In genomic region chr11:51755621-51756311, GRCm38 (mm10) we compare ENCODE assay signal across 8 mouse cellular contexts. TPM values are rescaled to one million over a fixed set of nuclear protein-coding genes. Genes with fewer than 3 reads are reported as not detected.
DNase-seq lines count a peak whose midpoint lies in the region; ATAC-seq lines count a peak whose summit lies in the region.

No protein-coding gene starts in this region.

- ATAC-seq in frontal cortex, adult (ENCODE audit: low TSS enrichment) = peak; percentile 41
- ATAC-seq in hindbrain, embryonic 11.5 days (ENCODE audit: low FRiP score) = peak; percentile 79
- ATAC-seq in liver, embryonic 11.5 days (replicated peaks; ENCODE audit: low FRiP score) = peak; percentile 75
- peak; percentile 80 for ATAC-seq in neural tube, embryonic 13.5 days (ENCODE audit: low read depth)

- peak overlapping the region; percentile 84 for H3K4me3 ChIP-seq in hindbrain, embryonic 11.5 days (ENCODE audit: low read depth, low read length)
- peak overlapping the region; percentile 88 for H3K4me3 ChIP-seq in liver, embryonic 11.5 days (ENCODE audit: low read depth, low read length)
- peak overlapping the region; percentile 95 for H3K4me3 ChIP-seq in neural tube, embryonic 13.5 days

- WGBS in hindbrain, embryonic 11.5 days = under 1% methylated on average over 46 of the region's 46 CpGs
- WGBS in liver, embryonic 11.5 days = under 1% methylated on average over 46 of the region's 46 CpGs
- WGBS in neural tube, embryonic 13.5 days = under 1% methylated on average over 46 of the region's 46 CpGs

- no peaks in the 10 kb centered on the region for H3K4me1 ChIP-seq in hindbrain, embryonic 11.5 days (replicated peaks; ENCODE audit: control insufficient read depth, insufficient read depth, low read length)
- peaks cover 8% of the 10 kb centered on the region; the same call in 1 of the 2 replicates for H3K4me1 ChIP-seq in liver, embryonic 11.5 days (replicated peaks; ENCODE audit: control insufficient read depth, insufficient read depth, low read length)
- peaks cover 30% of the 10 kb centered on the region for H3K4me1 ChIP-seq in neural tube, embryonic 13.5 days (replicated peaks)

- no peaks in the 10 kb centered on the region for H3K27me3 ChIP-seq in hindbrain, embryonic 11.5 days (ENCODE audit: control insufficient read depth, insufficient read depth, low read length)
- H3K27me3 ChIP-seq in liver, embryonic 11.5 days (replicated peaks; ENCODE audit: control insufficient read depth, insufficient read depth, low read length) = no peaks in the 10 kb centered on the region
- H3K27me3 ChIP-seq in neural tube, embryonic 13.5 days = peaks cover 4% of the 10 kb centered on the region; the same call in 1 of the 2 replicates

- H3K9ac ChIP-seq in hindbrain, embryonic 11.5 days (ENCODE audit: low read depth, low read length) = peak overlapping the region; percentile 93
- H3K9ac ChIP-seq in liver, embryonic 11.5 days (ENCODE audit: low read depth, low read length) = peak overlapping the region; percentile 86
- peak overlapping the region; percentile 89 for H3K9ac ChIP-seq in neural tube, embryonic 13.5 days

- no peaks in the 10 kb centered on the region for H3K9me3 ChIP-seq in hindbrain, embryonic 11.5 days (ENCODE audit: control insufficient read depth, low read length)
- H3K9me3 ChIP-seq in liver, embryonic 11.5 days (ENCODE audit: control insufficient read depth, low read length) = no peaks in the 10 kb centered on the region
- H3K9me3 ChIP-seq in neural tube, embryonic 13.5 days = no peaks in the 10 kb centered on the region

- DNase-seq in frontal cortex, postnatal 25 days (ENCODE audit: low spot score in 2 of 2) = no peak
- DNase-seq in CD4-positive helper T cell, adult 2 months (ENCODE audit: low read depth, low spot score) = peak; percentile 70
- peak; percentile 2 for DNase-seq in embryo, embryonic 11.5 days (ENCODE audit: low read depth, low spot score)
- DNase-seq in hindbrain, embryonic 11.5 days (ENCODE audit: low spot score) = no peak
- DNase-seq in liver, embryonic 11.5 days (ENCODE audit: low spot score) = no peak
- DNase-seq in natural killer cell, adult 2 months (ENCODE audit: low spot score in 2 of 2) = no peak

- H3K36me3 ChIP-seq in hindbrain, embryonic 11.5 days (ENCODE audit: control insufficient read depth, insufficient read depth, low read length) = no peaks in the 10 kb centered on the region
- no peaks in the 10 kb centered on the region for H3K36me3 ChIP-seq in liver, embryonic 11.5 days (ENCODE audit: control insufficient read depth, insufficient read depth, low read length)
- no peaks in the 10 kb centered on the region for H3K36me3 ChIP-seq in neural tube, embryonic 13.5 days

- peak overlapping the region; percentile 65 for H3K4me2 ChIP-seq in hindbrain, embryonic 11.5 days (replicated peaks; ENCODE audit: low read depth, low read length)
- H3K4me2 ChIP-seq in liver, embryonic 11.5 days = peak overlapping the region; percentile 95
- peak overlapping the region; percentile 91 for H3K4me2 ChIP-seq in neural tube, embryonic 13.5 days

- peak overlapping the region; percentile 12; the same call in 1 of the 2 replicates for H3K27ac ChIP-seq in hindbrain, embryonic 11.5 days (ENCODE audit: low read depth, low read length)
- peak overlapping the region; percentile 72 for H3K27ac ChIP-seq in liver, embryonic 11.5 days (ENCODE audit: low read depth, low read length)
- peak overlapping the region; percentile 76 for H3K27ac ChIP-seq in neural tube, embryonic 13.5 days (replicated peaks)

RNA-seq across cellular contexts. Expression of gene Sec24a, which starts 7.7 kb away (rescaled TPM):
- 12.7 and 16.1 TPM in 2 replicates for polyA plus RNA-seq in hindbrain, embryonic 11.5 days (2014; fragmentation: Nextera tagmentation; extraction: Ambion mirVana)
- 16.8 and 18.1 TPM in 2 replicates for polyA plus RNA-seq in liver, embryonic 11.5 days (2014; fragmentation: Nextera tagmentation; extraction: Ambion mirVana)
- 14.7 and 17.3 TPM in 2 replicates for polyA plus RNA-seq in neural tube, embryonic 13.5 days (2015; fragmentation: Nextera tagmentation; extraction: Ambion mirVana)

RNA-seq across cellular contexts. Expression of gene Sar1b, which starts 7.7 kb away (rescaled TPM):
- polyA plus RNA-seq in hindbrain, embryonic 11.5 days (2014; fragmentation: Nextera tagmentation; extraction: Ambion mirVana) = 140 and 146 TPM in 2 replicates
- polyA plus RNA-seq in liver, embryonic 11.5 days (2014; fragmentation: Nextera tagmentation; extraction: Ambion mirVana) = 110 and 122 TPM in 2 replicates
- polyA plus RNA-seq in neural tube, embryonic 13.5 days (2015; fragmentation: Nextera tagmentation; extraction: Ambion mirVana) = 200 and 212 TPM in 2 replicates

Comparison
In these comparisons a context has a peak if more than half of its experiments do, and no peak if none do; other contexts are left out.
1. DNase-seq: peak in CD4-positive helper T cell, adult 2 months (single experiment) and embryo, embryonic 11.5 days (single experiment); none in frontal cortex, postnatal 25 days (0 of 2), hindbrain, embryonic 11.5 days (single experiment), liver, embryonic 11.5 days (single experiment) and natural killer cell, adult 2 months (0 of 2).
2. H3K27ac ChIP-seq: peak in every context shown above with its lines; median percentile 76 in neural tube, embryonic 13.5 days; 72 in liver, embryonic 11.5 days; 12 in hindbrain, embryonic 11.5 days.
3. Peak in every context shown above with its lines, with median percentiles within 50 percentile points of each other: ATAC-seq, H3K4me2 ChIP-seq, H3K4me3 ChIP-seq and H3K9ac ChIP-seq.